Mouse (Mus musculus) kidney, adult 9 months (tissue): Measurements from ENCODE around the gene C2cd2l.
"Not testable (repeated sequence)": the region's sequence is repeated elsewhere in the genome, so short reads cannot be mapped to it uniquely, and the experiment has no call there.

Experiments
- DNase-seq: peaks from one replicate; pipeline ENCODE4 v3.0.0; 2022

The C2cd2l gene

DNA sequence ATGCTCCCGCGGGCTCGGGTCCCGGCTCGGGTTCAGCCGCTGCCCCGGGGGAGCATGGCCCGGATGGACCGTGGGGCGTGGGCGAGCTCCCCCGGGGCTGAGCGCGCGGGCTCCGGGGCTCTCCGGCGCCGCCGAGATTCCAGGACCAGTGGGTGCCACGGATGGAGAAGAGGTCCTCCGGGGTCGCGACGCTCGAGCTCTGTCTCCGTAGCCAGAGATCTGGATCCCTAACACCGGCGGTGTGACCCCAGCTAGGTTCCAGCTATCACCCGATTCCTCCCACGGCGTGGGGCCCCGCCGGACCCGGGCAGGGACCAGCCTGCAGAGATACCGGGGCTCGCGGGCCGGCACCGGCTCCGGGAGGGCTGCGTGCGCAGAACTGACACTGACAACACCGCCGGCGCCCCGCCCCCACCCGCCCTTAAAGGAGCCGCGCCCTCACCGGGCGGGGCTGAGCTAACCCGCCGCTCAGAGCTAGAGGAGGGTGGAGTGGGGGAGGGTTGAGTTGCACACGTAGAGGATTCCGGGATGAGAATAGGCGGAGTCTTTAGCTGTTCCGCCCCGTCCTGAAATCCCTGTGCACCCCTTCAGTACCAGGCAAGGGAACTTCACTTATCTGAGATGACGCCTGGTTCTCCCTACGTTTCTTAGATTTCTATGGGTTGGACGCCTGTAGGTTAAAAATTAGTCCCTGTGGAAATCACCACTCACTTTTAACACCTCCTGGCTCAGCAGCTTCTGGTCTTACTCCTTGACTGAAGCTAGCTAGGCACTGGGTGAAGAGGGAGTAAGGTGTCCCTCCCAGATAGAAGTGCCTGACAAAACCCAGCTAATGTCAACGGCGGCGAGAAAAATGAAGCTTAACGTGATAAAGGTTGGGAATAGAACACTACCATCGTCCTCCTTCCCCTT lies at the start of gene C2cd2l:
C2cd2l (minus strand) TSS at position 399 of the 912 bp plus-strand sequence.
- peak; percentile 95 for DNase-seq

DNA sequence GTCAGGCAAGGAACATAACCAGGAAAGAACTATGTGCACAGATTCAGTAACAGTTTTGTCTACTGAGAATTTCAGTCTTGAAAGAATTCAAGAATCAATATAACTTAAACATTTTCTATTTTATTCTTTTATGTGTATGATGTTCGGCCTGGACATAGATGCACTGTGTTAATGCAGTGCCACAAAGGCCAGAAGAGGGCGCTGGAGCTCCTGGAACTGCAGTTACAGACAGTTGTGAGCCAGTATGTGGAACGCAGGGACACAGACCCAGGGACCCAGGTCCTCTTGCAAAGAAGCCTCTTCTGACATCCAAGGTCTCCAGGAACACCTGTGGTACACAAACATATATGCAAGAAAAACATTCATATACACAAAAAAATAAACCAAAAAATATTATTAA lies 44.4 kb upstream of the C2cd2l start:
- DNase-seq, result peak; percentile 62

DNA sequence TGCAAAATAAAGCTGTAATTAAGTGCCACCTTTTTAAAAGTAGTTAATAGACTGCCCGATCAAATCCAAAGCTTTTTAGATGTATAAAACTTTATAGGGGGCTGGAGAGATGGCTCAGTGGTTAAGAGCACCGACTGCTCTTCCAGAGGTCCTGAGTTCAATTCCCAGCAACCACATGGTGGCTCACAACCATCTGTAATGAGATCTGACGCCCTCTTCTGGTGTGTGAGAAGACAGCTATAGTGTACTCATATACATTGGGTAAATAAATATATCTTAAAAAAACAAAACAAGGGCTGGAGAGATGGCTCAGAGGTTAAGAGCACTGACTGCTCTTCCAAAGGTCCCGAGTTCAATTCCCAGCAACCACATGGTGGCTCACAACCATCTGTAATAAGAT lies 41.8 kb upstream of the C2cd2l start:
- DNase-seq, result not testable (repeated sequence)

DNA sequence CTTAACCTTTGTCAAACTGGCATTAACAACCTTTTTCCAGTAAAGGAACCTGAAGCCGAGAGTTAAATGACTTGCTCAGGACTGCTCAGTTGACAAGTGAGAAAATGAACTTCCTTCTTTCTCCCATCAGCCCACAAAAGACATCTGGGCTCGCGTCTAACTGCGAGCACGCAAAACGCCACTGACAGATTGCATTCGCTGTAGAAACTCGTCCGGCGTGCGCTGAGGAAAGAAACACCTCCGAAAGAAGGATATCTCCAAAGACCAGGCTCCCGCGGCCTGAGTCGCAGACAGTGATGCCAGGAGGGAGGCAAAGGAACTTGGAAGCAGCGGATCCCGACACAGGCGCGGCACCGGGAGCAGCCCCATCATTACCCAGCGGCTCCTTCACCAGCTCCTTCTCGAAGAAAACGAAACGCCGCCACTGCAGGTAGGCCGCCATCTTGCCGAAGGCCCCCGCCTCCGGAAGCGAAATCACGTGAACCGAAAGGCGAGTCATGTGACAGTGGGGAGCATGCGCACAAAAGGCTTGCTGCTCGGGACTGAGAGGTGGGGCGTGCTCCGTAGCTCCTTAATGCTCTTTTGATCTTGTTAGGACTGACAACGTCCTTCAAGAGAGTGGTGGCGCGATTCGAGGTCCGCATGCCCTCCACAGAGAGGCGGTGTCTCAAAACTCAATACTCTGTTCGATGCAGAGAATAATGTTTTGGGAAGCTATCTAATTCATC lies 41.3 kb upstream of the C2cd2l start, which contains the start of gene Vps11:
Vps11 (minus strand) TSS at position 481 of the 728 bp plus-strand sequence.
- DNase-seq, result peak; percentile 96

DNA sequence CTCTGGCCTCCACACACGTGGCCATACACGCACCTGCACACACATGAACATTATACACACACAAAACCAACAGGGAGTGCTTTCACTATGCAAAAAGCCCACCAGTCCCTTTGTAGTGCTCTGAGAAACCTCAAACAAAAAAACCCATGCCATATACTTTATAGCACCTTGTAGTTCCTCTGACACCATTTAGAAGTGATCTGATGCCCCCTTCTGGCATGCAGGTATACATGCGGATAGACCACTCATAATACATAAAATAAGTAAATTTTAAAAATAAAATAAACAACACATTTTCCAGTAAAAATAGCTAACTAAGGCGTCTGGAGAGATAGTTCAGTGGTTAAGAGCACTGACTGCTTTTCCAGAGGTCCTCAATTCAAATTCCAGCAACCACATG lies 37.1 kb upstream of the C2cd2l start:
- DNase-seq, result no peak

DNA sequence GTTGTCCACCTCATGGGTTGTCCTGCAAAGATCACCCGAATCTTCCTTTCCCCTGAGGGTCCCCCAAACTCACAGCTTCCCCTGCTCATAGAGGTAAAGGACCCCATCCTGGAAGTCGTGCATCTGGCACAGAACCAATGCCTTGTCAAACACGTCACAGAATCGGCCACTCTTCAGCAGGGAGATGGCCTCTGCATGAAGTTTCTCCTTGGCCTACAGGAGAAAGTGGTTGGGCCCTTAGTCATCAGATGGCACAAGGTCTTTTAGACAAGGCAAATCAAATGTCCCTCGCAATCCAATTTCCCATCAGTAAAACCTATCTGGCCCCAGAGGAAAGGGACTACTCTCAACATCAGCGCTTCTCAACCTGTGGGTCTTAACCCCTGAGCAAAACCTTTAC lies 33.1 kb upstream of the C2cd2l start:
- DNase-seq, result no peak

DNA sequence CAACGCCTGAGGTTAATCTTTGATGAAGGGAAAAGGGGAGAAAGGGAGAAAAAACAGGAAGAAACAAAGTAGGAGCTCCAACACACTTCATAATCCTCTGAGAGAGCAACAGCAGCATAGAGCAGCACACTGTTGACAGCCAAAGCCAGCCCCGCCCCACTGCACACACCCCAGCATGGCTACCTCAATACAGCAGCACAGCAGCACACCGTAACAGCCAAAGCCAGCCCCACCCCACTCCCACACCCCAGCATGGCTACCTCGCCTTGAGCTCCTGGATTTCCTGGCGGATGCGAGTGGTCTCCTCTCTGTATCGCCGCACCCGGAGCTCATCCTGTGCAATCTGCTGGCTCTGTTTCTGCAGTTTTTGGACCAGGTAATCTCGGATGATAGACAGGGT lies 32.3 kb upstream of the C2cd2l start:
- DNase-seq, result no peak

DNA sequence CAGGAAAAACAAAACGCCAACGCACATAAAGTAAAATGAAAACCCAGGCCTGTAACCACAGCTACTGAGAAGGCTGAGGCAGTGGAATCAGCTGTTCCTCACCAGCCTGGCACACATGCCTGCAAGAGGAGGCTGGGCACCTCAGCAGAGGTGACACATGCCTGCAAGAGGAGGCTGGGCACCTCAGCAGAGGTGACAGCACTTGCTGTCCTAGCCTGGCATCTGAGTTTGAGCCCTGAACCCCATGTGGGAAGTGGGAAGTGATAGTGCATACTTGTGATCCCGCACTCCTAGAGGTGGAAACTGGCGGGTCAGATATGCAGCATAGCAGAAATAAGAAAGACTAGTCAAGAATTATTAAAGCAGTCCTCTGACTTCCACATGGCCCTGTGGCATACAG lies 31.3 kb upstream of the C2cd2l start:
- DNase-seq, result no peak

DNA sequence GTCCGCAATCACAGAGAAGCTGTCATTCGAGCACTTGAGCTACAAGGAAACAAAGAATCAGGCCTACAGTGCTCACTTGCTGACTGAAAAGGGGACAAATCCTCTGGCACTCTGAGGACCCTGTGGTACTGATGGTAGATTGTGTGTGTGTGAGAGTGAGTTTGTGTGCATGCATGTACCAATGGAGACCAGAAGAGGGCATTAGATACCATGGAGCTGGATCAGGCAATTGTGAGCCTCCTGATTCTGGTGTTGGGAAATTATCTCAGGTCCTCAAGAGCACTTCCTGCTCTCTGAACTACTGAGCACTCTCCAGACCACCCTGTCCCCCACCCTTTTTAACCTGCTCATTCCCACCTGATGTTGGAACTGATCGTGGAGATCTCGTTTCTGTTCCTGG lies 28.5 kb upstream of the C2cd2l start:
- DNase-seq, result no peak

DNA sequence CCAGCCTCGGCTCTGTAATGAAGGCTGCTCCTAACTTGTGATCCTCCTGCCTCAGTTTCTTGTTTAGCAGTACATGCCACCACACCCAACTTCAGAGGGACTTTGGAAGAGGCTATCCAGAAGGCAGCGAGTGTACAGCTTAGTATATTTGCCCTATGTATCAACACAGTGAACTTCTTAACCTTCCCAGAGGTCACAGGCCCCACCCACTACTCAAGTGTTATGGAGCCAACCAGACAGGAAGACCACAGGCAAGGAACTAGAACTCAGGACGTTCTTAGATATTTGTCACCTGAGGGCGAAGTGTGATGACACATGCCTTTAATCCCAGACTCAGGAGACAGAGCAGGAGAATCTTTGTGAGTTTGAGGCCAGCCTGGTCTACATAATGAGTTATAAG lies 27.5 kb upstream of the C2cd2l start:
- no peak for DNase-seq

DNA sequence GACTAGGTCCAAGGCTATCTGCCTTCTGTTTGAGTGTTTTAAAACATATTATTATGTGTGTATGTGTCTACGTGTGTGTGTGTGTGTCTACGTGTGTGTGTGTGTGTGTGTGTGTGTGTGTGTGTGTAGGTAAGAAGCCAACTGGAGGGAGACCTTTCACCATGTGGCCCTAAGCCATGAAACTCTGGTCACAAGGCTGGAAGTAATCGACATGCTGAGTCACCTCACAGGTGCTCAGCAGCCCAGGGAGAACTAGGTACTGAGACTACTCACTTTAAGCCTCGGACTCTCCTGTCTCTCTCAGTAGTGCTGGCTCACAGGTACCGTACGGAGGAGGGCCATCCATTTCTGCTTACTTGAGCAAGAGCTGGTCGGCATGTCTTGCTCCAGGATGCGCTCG lies 27.1 kb upstream of the C2cd2l start:
- DNase-seq, result no peak

DNA sequence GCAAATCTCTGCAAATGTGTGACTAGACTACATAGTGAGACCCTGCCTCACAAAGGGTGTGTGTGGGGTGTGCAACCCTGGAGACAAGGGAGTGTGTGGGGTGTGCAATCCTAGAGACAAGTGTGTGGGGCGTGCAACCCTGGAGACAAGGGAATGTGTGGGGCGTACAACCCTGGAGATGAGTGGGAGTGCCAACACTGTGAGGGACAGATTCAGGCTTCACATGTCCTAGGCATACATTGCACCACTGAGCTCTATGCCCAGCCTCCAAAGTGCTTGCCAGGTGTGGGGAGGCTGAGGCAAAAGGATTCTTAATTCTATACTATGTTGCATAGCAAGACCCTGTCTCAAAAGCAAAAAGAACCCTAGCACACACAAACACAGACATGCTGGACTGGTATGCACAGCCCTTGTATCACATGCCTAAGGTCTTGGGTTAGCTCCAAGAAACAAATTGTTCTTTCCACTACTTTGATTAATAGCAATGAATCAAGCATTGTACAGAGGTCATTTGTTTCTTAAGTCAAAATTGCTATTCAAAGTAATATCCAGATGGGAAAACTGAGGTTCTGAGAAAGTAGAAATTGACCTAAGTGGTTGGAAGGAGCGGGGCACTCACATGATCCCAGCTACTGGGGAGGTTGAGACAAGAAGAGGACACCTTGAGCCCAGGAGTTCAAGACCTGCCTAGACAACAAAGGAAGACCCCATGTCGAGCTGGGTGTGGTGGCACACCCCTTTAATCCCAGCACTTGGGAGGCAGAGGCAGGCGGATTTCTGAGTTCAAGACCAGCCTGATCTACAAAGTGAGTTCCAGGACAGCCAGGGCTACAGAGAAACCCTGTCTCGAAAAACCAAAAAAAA lies 25.7 kb upstream of the C2cd2l start:
- DNase-seq, result no peak

DNA sequence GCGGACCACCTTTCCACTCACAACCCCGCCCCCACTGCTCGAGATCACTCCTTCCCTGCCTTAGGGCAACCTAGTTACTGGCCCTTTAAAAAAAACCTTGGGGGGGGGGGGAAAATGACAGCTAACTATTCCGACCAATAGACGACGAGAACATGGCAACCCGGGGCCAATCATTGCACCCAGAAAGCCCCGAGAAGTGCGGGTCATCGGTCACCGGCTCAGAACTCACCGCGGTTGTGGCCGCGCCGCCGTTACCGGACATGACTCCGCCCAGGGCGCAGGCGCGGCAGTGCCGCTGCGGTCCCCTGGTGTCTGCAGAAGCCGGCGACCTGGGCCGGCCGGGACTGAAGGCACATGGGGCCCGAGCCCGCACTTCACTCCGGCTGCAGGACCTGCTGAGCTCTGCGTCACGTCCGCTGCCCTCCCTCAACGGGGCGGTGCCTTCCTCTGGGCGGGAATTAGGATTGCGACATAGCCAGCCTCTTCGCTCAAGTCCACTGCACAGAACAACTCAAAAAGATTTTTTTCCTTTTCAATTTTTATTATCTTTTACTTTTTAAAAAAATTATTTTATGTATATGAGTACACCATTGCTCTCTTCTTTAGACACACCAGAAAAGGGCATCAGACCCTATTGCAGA lies 23.8 kb upstream of the C2cd2l start, which contains the start of gene Hmbs:
Hmbs (minus strand) TSS at position 448 of the 641 bp plus-strand sequence.
- peak; percentile 94 for DNase-seq

DNA sequence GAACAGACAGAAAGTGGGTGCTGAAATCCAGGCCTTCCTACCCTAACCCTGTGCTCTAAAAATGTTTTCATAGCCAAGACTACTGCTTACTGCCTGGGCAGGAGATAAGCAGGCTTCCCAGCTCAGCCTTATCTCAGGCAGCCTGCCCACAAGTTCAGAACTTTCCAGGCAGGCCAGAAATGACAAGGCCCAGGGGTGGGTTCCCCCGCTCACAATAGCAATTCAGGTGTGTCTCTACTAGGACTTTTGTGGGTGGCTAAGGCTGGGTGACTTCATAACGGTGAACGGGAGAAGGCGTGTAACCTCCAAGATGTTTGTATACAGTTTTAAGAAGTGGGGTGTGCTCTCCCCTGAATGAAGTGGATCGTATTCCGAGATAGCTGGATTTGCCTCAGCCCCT lies 23.2 kb upstream of the C2cd2l start:
- DNase-seq, result no peak

DNA sequence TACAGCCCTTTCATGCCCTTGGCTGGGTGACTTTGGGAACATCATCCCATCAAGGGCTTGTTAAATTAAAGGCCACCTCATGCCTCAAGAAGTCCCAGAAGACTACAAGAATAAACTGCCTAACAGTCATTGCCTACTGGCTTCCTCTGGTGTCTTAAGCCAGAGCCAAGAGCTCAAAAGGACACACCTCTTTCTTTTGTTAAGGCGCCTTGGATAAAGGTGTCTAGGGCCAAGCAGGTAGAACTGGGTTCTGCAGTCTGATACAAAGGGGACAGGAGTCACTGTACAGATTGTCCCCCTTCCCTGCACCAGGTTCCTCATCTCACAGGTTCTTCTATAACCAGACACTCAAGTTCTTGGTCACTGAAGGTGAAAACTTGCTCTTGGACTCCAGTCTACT lies 22.5 kb upstream of the C2cd2l start:
- no peak for DNase-seq

DNA sequence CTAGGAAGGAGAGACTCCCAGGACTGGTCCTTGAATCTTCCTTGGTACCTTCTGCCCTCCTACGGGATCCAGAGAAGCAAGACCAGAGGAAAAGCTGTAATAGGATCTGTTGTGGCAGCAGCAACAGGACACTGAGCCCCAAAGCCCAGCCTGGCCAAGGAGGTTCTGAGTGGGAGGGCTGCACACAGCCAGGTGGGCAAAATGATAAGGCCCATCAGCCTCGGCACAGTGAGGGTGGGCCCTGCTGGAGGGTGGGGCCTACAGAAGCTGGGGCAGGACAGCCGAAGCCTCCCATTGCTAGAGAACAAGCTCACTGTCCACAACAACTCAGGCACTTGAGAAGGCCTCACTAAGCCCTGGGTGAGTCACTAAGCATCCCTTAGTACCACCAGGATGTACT lies 22.1 kb upstream of the C2cd2l start:
- DNase-seq, result no peak

DNA sequence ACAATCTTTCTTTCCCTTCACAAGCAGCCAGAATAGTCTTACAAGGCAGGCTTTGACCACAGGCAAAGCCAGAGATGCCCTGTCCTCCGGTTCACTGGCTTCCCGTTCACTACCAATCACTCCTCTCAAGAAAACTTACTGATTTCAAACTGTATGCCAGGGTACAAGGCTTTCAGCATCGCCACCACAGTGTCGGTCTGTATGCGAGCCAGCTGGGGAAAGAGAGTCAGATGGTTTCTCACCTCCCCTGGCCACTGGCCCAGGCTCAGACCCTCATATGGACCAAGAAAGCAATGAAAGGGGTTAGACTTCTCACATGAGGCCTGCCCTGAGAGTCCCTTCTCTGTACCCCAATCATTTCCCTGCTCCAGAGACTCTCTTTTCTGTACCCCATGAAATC lies 21.4 kb upstream of the C2cd2l start:
- DNase-seq, result no peak

DNA sequence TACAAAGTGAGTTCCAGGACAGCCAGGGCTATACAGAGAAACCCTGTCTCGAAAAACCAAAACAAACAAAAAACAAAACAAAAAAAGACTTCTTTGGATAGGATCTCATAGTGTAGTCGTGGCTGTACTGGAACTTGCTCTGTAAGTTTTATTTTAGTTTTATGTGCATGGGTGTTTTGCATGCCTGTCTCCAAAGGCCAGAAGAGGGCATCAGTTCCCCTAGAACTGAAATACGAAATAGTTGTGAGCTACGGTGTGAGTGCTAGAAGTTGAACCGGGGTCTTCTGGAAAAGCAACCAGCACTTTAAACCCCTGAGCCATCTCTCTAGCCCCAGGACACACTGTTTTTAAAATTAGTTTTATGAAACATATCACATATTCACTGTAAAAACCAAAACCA lies 18.5 kb upstream of the C2cd2l start:
- no peak for DNase-seq

DNA sequence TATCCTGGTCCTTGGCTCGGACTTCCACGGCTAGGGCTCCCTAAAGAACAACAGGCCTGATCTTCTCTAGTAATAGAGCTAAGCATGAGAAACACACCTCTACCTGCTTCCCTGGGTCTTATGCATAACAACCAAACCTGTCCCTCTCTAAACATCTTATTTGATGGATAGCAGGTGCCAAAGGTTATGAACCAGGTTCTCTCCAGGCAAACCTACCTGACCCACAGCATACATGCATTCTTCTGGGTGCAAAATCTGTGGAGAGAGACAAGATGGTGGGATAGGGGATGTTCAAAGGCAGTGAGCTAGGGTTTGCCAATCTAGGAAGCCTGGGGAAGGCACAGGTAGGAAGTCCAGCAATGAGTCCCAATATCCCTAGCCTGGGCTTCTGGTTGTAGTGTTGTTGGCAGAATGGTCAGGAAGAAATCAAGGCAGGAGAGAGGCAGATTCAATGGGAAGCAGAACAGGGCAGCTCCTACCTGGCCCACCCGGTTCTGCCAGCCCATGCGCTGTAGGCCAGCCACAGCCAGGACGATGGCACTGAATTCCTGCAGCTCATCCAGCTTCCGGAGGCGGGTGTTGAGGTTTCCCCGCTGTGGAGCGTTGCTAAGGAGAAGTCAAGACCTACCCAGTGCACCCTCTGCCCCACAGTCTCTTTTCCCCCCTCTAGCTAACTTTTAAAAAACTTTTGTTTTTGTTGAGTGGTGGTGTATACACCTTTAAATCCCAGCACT lies 17.5 kb upstream of the C2cd2l start:
- DNase-seq, result no peak

DNA sequence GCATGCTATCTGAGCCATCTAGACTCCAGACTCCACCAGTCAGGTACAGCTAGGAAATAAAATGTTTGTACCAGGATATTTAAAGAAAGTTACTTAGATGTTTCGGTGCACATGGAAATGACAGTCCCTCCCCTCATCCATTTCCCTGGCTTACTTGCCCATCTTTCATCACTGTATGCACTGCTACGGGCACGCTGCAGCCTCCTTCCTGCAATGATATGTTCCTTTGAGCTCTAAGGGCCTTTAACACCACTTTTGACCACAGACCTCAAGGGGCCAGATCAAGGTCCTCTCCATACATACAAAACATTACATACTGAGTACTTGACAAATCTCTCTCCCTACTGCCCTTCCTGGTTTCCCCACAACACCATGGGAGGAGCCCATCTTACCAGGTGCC lies 16.9 kb upstream of the C2cd2l start:
- DNase-seq, result no peak

DNA sequence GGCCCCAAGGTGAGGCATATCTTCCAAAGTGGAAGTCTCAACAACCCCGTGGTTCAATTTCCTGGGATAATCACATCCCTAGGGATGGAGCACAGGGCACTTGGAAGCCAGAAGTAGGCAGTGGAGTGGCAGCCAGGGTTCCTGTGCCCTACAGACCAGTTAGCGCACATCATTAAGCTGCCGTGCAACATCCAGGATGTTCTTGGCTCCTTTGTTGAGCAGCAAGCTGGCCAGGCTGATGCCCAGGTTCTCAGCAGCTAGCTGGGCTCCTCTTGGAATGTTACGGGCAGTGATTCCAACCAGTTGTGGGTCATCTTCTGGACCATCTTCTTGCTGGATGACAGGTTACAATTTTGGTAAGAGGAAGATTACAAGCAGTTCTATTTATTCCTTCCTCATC lies 16.4 kb upstream of the C2cd2l start:
- not testable (repeated sequence) for DNase-seq

DNA sequence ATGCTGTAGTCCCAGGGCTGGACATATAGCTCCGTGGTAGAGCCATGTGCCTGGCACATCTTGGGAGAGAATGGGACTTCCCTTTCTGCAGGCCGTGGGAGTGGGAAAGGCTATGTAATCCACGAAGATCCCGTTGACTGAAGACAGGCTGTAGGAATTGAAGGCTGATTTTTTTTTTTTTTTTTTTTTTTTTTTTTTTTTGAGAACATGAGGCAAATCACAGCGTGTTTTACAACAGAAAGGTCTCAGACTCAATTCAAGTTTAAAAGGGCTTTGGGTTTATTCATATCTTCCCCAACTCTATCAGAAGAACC lies 16.0 kb upstream of the C2cd2l start:
- DNase-seq, result no peak
